Comparison of ENCODE assay signal across 9 mouse cellular contexts in genomic region chr11:119285791-119286527, GRCm38 (mm10). TPM values are rescaled to one million over a fixed set of nuclear protein-coding genes. Genes with fewer than 3 reads are reported as not detected.
DNase-seq lines count a peak whose midpoint lies in the region; ATAC-seq and TF ChIP-seq lines count a peak whose summit lies in the region.
"Had no signal": no experiment of that assay in that cellular context is flagged by ENCODE, and none has a peak within 500 bp of the region (broad histone marks: within the 10 kb centered on the region; RNA-seq: fewer than 3 reads in every experiment).

No protein-coding gene starts in this region.

- H3K36me3 ChIP-seq in embryonic facial prominence, embryonic 12.5 days: peaks cover 74% of the 10 kb centered on the region
- peaks cover 87% of the 10 kb centered on the region for H3K36me3 ChIP-seq in embryonic facial prominence, embryonic 10.5 days (replicated peaks)
- peaks cover 73% of the 10 kb centered on the region for H3K36me3 ChIP-seq in midbrain, embryonic 12.5 days
- peaks cover 33% of the 10 kb centered on the region for H3K36me3 ChIP-seq in midbrain, embryonic 16.5 days (ENCODE audit: control insufficient read depth, insufficient read depth, low read length)
- peaks cover 72% of the 10 kb centered on the region for H3K36me3 ChIP-seq in heart, postnatal 0 days (replicated peaks; ENCODE audit: control insufficient read depth, insufficient read depth, low read length)

- no peaks in the 10 kb centered on the region for H3K9me3 ChIP-seq in embryonic facial prominence, embryonic 12.5 days
- no peaks in the 10 kb centered on the region for H3K9me3 ChIP-seq in embryonic facial prominence, embryonic 10.5 days
- no peaks in the 10 kb centered on the region for H3K9me3 ChIP-seq in midbrain, embryonic 12.5 days
- H3K9me3 ChIP-seq in midbrain, embryonic 16.5 days (replicated peaks; ENCODE audit: control insufficient read depth, low read length, poor library complexity, severe bottlenecking): no peaks in the 10 kb centered on the region
- H3K9me3 ChIP-seq in heart, postnatal 0 days (replicated peaks; ENCODE audit: control insufficient read depth, low read length): no peaks in the 10 kb centered on the region

- TF ChIP-seq EP300 in heart, postnatal 0 days (IDR thresholded peaks at IDR 0.05; ENCODE audit: low read depth): no peak

- no peak overlapping the region for H3K9ac ChIP-seq in embryonic facial prominence, embryonic 12.5 days
- H3K9ac ChIP-seq in midbrain, embryonic 12.5 days (replicated peaks): no peak overlapping the region
- no peak overlapping the region for H3K9ac ChIP-seq in midbrain, embryonic 16.5 days (ENCODE audit: low read depth, low read length)
- H3K9ac ChIP-seq in heart, postnatal 0 days (replicated peaks; ENCODE audit: low read depth, low read length): no peak overlapping the region

- no peak for TF ChIP-seq CTCF in heart, postnatal 0 days (IDR thresholded peaks at IDR 0.05; ENCODE audit: low read depth)

- DNase-seq in embryonic facial prominence, embryonic 10.5 days (ENCODE audit: low spot score): no peak
- no peak for DNase-seq in heart, postnatal 0 days (ENCODE audit: low spot score)
- peak; percentile 62 for DNase-seq in lung, postnatal 25 days (ENCODE audit: low spot score)
- DNase-seq in thymus, postnatal 25 days: no peak

- no peak overlapping the region for H3K27ac ChIP-seq in embryonic facial prominence, embryonic 12.5 days
- no peak overlapping the region for H3K27ac ChIP-seq in embryonic facial prominence, embryonic 10.5 days (replicated peaks)
- H3K27ac ChIP-seq in midbrain, embryonic 12.5 days (replicated peaks): peak overlapping the region; percentile 35; the same call in 1 of the 2 replicates
- no peak overlapping the region for H3K27ac ChIP-seq in midbrain, embryonic 16.5 days (ENCODE audit: low read length)
- H3K27ac ChIP-seq in heart, postnatal 0 days (ENCODE audit: low read depth): 0 out of 2 replicates have a peak overlapping the region, but pooled peaks have one; percentile 7

- H3K4me1 ChIP-seq in embryonic facial prominence, embryonic 12.5 days: no peaks in the 10 kb centered on the region
- H3K4me1 ChIP-seq in embryonic facial prominence, embryonic 10.5 days: 0 out of 2 replicates have a peak, but pooled peaks cover 2% of the 10 kb centered on the region
- H3K4me1 ChIP-seq in midbrain, embryonic 12.5 days: no peaks in the 10 kb centered on the region
- H3K4me1 ChIP-seq in midbrain, embryonic 16.5 days (ENCODE audit: control insufficient read depth, insufficient read depth, low read length): no peaks in the 10 kb centered on the region
- no peaks in the 10 kb centered on the region for H3K4me1 ChIP-seq in heart, postnatal 0 days (ENCODE audit: control insufficient read depth, insufficient read depth)

- peak; percentile 37; the same call in 1 of the 2 replicates for ATAC-seq in embryonic facial prominence, embryonic 12.5 days (ENCODE audit: insufficient number of reproducible peaks, insufficient read depth, low FRiP score, low TSS enrichment)
- ATAC-seq in midbrain, embryonic 12.5 days (ENCODE audit: low FRiP score, low read depth): no peak
- ATAC-seq in midbrain, embryonic 16.5 days: no peak
- ATAC-seq in heart, postnatal 0 days (ENCODE audit: insufficient read depth, low read depth): peak; percentile 68; the same call in 1 of the 2 replicates
- ATAC-seq in erythroid progenitor cell, adult 5-6 weeks (replicated peaks; ENCODE audit: low FRiP score, poor library complexity, severe bottlenecking): no peak

- no peaks in the 10 kb centered on the region for H3K27me3 ChIP-seq in embryonic facial prominence, embryonic 12.5 days
- no peaks in the 10 kb centered on the region for H3K27me3 ChIP-seq in embryonic facial prominence, embryonic 10.5 days (replicated peaks; ENCODE audit: low read depth, poor library complexity, severe bottlenecking)
- no peaks in the 10 kb centered on the region for H3K27me3 ChIP-seq in midbrain, embryonic 12.5 days
- no peaks in the 10 kb centered on the region for H3K27me3 ChIP-seq in midbrain, embryonic 16.5 days (ENCODE audit: control insufficient read depth, insufficient read depth, low read depth, low read length)
- H3K27me3 ChIP-seq in heart, postnatal 0 days (ENCODE audit: control insufficient read depth, insufficient read depth, low read length): no peaks in the 10 kb centered on the region

- H3K4me3 ChIP-seq in embryonic facial prominence, embryonic 12.5 days: no peak overlapping the region
- H3K4me3 ChIP-seq in embryonic facial prominence, embryonic 10.5 days: no peak overlapping the region
- H3K4me3 ChIP-seq in midbrain, embryonic 12.5 days: no peak overlapping the region
- H3K4me3 ChIP-seq in midbrain, embryonic 16.5 days (ENCODE audit: low read depth, low read length): no peak overlapping the region
- H3K4me3 ChIP-seq in heart, postnatal 0 days (ENCODE audit: low read depth, low read length): no peak overlapping the region

- WGBS in embryonic facial prominence, embryonic 12.5 days: 61% methylated on average over 9 of the region's 9 CpGs
- 72% methylated on average over 9 of the region's 9 CpGs for WGBS in embryonic facial prominence, embryonic 10.5 days
- 84% methylated on average over 9 of the region's 9 CpGs for WGBS in midbrain, embryonic 12.5 days
- 64% methylated on average over 9 of the region's 9 CpGs for WGBS in midbrain, embryonic 16.5 days
- WGBS in heart, postnatal 0 days: 34% methylated on average over 9 of the region's 9 CpGs

- H3K4me2 ChIP-seq in embryonic facial prominence, embryonic 12.5 days (replicated peaks): no peak overlapping the region
- H3K4me2 ChIP-seq in midbrain, embryonic 12.5 days (replicated peaks): no peak overlapping the region
- H3K4me2 ChIP-seq in midbrain, embryonic 16.5 days (ENCODE audit: low read length): no peak overlapping the region
- H3K4me2 ChIP-seq in heart, postnatal 0 days (ENCODE audit: low read depth, low read length): no peak overlapping the region

RNA-seq across cellular contexts. Expression of gene Eif4a3, which starts 13.9 kb away (rescaled TPM):
- 343 and 361 TPM in 2 replicates for polyA plus RNA-seq in embryonic facial prominence, embryonic 12.5 days (2016; fragmentation: Nextera tagmentation; extraction: Ambion mirVana)
- 465 and 504 TPM in 2 replicates for polyA plus RNA-seq in embryonic facial prominence, embryonic 10.5 days (2016; fragmentation: Nextera tagmentation; extraction: Ambion mirVana)
- polyA plus RNA-seq in midbrain, embryonic 12.5 days (2016; fragmentation: Nextera tagmentation; extraction: Ambion mirVana): 326 and 341 TPM in 2 replicates
- 228 and 237 TPM in 2 replicates for polyA plus RNA-seq in midbrain, embryonic 16.5 days (2015; fragmentation: Nextera tagmentation; extraction: Ambion mirVana)
- total RNA-seq in heart, postnatal 0 days (2014; rRNA removed; ENCODE audit: low replicate concordance): 156 and 157 TPM in 2 replicates
- 197 and 212 TPM in 2 replicates for polyA plus RNA-seq in heart, postnatal 0 days (2015; fragmentation: Nextera tagmentation; extraction: Ambion mirVana)
- total RNA-seq in erythroid progenitor cell, adult 5-6 weeks (2015; ENCODE audit: low replicate concordance): 107 and 136 TPM in 2 replicates
- total RNA-seq in erythroid progenitor cell, adult 5-6 weeks (2017; ENCODE audit: low replicate concordance): 107 and 108 TPM in 2 replicates

RNA-seq across cellular contexts. Expression of gene Gaa, which starts 18.3 kb away (rescaled TPM):
- 54.1 and 57.6 TPM in 2 replicates for polyA plus RNA-seq in embryonic facial prominence, embryonic 12.5 days (2016; fragmentation: Nextera tagmentation; extraction: Ambion mirVana)
- polyA plus RNA-seq in embryonic facial prominence, embryonic 10.5 days (2016; fragmentation: Nextera tagmentation; extraction: Ambion mirVana): 30.8 TPM in 2 replicates
- 40.6 and 42.1 TPM in 2 replicates for polyA plus RNA-seq in midbrain, embryonic 12.5 days (2016; fragmentation: Nextera tagmentation; extraction: Ambion mirVana)
- 102 and 120 TPM in 2 replicates for polyA plus RNA-seq in midbrain, embryonic 16.5 days (2015; fragmentation: Nextera tagmentation; extraction: Ambion mirVana)
- total RNA-seq in heart, postnatal 0 days (2014; rRNA removed; ENCODE audit: low replicate concordance): 91.1 and 158 TPM in 2 replicates
- polyA plus RNA-seq in heart, postnatal 0 days (2015; fragmentation: Nextera tagmentation; extraction: Ambion mirVana): 51.8 and 56.3 TPM in 2 replicates
- 4.2 and 8.6 TPM in 2 replicates for total RNA-seq in erythroid progenitor cell, adult 5-6 weeks (2015; ENCODE audit: low replicate concordance)
- 5.6 and 17.9 TPM in 2 replicates for total RNA-seq in erythroid progenitor cell, adult 5-6 weeks (2017; ENCODE audit: low replicate concordance)

RNA-seq across cellular contexts. Expression of gene Card14, which starts 21.6 kb away (rescaled TPM):
- 0.28 and 0.52 TPM in 2 replicates for polyA plus RNA-seq in embryonic facial prominence, embryonic 12.5 days (2016; fragmentation: Nextera tagmentation; extraction: Ambion mirVana)
- polyA plus RNA-seq in embryonic facial prominence, embryonic 10.5 days (2016; fragmentation: Nextera tagmentation; extraction: Ambion mirVana): 0.05 TPM in 1 of 2 replicates, not detected in the other
- 0.06 and 0.10 TPM in 2 replicates for polyA plus RNA-seq in midbrain, embryonic 12.5 days (2016; fragmentation: Nextera tagmentation; extraction: Ambion mirVana)
- polyA plus RNA-seq in midbrain, embryonic 16.5 days (2015; fragmentation: Nextera tagmentation; extraction: Ambion mirVana): 0.29 and 0.38 TPM in 2 replicates
- total RNA-seq in heart, postnatal 0 days (2014; rRNA removed; ENCODE audit: low replicate concordance): 0.66 and 1.2 TPM in 2 replicates
- 0.41 and 0.48 TPM in 2 replicates for polyA plus RNA-seq in heart, postnatal 0 days (2015; fragmentation: Nextera tagmentation; extraction: Ambion mirVana)
- not detected in 2 replicates for total RNA-seq in erythroid progenitor cell, adult 5-6 weeks (2015; ENCODE audit: low replicate concordance)
- total RNA-seq in erythroid progenitor cell, adult 5-6 weeks (2017; ENCODE audit: low replicate concordance): not detected in 2 replicates
- polyA plus RNA-seq: neural tube, embryonic 11.5 days had no signal

RNA-seq across cellular contexts. Expression of gene Ccdc40, which starts 57.6 kb away (rescaled TPM):
- polyA plus RNA-seq in embryonic facial prominence, embryonic 12.5 days (2016; fragmentation: Nextera tagmentation; extraction: Ambion mirVana): 10.5 and 11.6 TPM in 2 replicates
- 16.4 and 19.5 TPM in 2 replicates for polyA plus RNA-seq in embryonic facial prominence, embryonic 10.5 days (2016; fragmentation: Nextera tagmentation; extraction: Ambion mirVana)
- 18.6 and 24.1 TPM in 2 replicates for polyA plus RNA-seq in midbrain, embryonic 12.5 days (2016; fragmentation: Nextera tagmentation; extraction: Ambion mirVana)
- polyA plus RNA-seq in midbrain, embryonic 16.5 days (2015; fragmentation: Nextera tagmentation; extraction: Ambion mirVana): 18.0 and 20.1 TPM in 2 replicates
- 0.39 TPM in 1 of 2 replicates, not detected in the other for total RNA-seq in heart, postnatal 0 days (2014; rRNA removed; ENCODE audit: low replicate concordance)
- 0.62 and 0.68 TPM in 2 replicates for polyA plus RNA-seq in heart, postnatal 0 days (2015; fragmentation: Nextera tagmentation; extraction: Ambion mirVana)
- not detected in 2 replicates for total RNA-seq in erythroid progenitor cell, adult 5-6 weeks (2015; ENCODE audit: low replicate concordance)
- total RNA-seq in erythroid progenitor cell, adult 5-6 weeks (2017; ENCODE audit: low replicate concordance): 0.13 and 1.9 TPM in 2 replicates

RNA-seq across cellular contexts. Expression of gene Tbc1d16, which starts 57.7 kb away (rescaled TPM):
- polyA plus RNA-seq in embryonic facial prominence, embryonic 12.5 days (2016; fragmentation: Nextera tagmentation; extraction: Ambion mirVana): 20.3 and 20.9 TPM in 2 replicates
- polyA plus RNA-seq in embryonic facial prominence, embryonic 10.5 days (2016; fragmentation: Nextera tagmentation; extraction: Ambion mirVana): 25.3 and 25.5 TPM in 2 replicates
- 30.9 and 35.1 TPM in 2 replicates for polyA plus RNA-seq in midbrain, embryonic 12.5 days (2016; fragmentation: Nextera tagmentation; extraction: Ambion mirVana)
- polyA plus RNA-seq in midbrain, embryonic 16.5 days (2015; fragmentation: Nextera tagmentation; extraction: Ambion mirVana): 47.7 and 56.7 TPM in 2 replicates
- 46.4 and 50.8 TPM in 2 replicates for total RNA-seq in heart, postnatal 0 days (2014; rRNA removed; ENCODE audit: low replicate concordance)
- 12.4 and 12.9 TPM in 2 replicates for polyA plus RNA-seq in heart, postnatal 0 days (2015; fragmentation: Nextera tagmentation; extraction: Ambion mirVana)
- total RNA-seq in erythroid progenitor cell, adult 5-6 weeks (2015; ENCODE audit: low replicate concordance): 0.84 and 1.1 TPM in 2 replicates
- 0.26 TPM in 1 of 2 replicates, not detected in the other for total RNA-seq in erythroid progenitor cell, adult 5-6 weeks (2017; ENCODE audit: low replicate concordance)

Comparison
In these comparisons a context has a peak if more than half of its experiments do, and no peak if none do; other contexts are left out.
1. H3K27ac ChIP-seq: peak in midbrain, embryonic 12.5 days (single experiment) and heart, postnatal 0 days (single experiment); none in embryonic facial prominence, embryonic 12.5 days (single experiment), embryonic facial prominence, embryonic 10.5 days (single experiment) and midbrain, embryonic 16.5 days (single experiment).
2. ATAC-seq: peak in embryonic facial prominence, embryonic 12.5 days (single experiment) and heart, postnatal 0 days (single experiment); none in midbrain, embryonic 12.5 days (single experiment), midbrain, embryonic 16.5 days (single experiment) and erythroid progenitor cell, adult 5-6 weeks (single experiment).